Mouse (Mus musculus): ENCODE measurements around the gene Snx9. TPM values are rescaled to one million over a fixed set of nuclear protein-coding genes. Genes with fewer than 3 reads are reported as not detected.

Gene Snx9
- total and polyA plus RNA-seq, 3 experiments: 12.9 to 22.8 TPM; not detected in 1

DNA sequence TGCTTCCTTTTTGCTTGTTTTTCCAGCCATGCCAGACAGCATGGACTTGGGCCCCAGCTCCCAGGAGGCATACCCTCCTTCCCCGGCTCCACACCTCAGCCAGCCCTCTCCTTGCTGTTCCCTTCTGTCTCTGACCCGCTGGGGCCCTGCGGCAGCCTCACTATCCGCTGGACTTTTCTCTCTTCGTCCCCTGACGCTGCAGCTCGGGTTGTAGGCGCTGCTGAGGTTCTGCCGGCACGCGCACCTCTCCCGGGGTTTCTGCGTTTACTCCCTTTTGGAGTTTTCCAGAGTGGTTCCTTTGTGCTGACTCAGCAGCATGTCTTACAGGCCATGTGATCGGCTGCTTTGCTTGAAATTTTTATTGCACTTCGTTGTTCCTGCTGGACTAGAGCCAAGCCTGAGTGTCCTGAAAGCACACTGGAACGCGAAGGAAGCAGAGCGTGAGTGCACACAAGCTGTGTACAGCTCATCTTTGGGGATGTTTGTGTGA is 8.3 kb downstream of the Snx9 start:
- Histone ChIP-seq H3K27me3 (ENCODE audit: control insufficient read depth in 1 of 2, insufficient read depth in 2 of 2, low read length in 2 of 2) (no peaks in the 10 kb centered on the region), H3K4me3 (ENCODE audit: control insufficient read depth in 1 of 2, insufficient read depth in 1 of 2, low read depth in 2 of 2, low read length in 2 of 2) (no peak overlapping the region), H3K79me2 (ENCODE audit: control insufficient read depth, insufficient read depth, low read length, poor library complexity) (peaks cover 9% of the 10 kb centered on the region), H3K36me3 (ENCODE audit: control insufficient read depth in 1 of 2, insufficient read depth in 2 of 2, low read length in 2 of 2) (no peaks in the 10 kb centered on the region), H3K4me1 (ENCODE audit: control insufficient read depth in 1 of 2, insufficient read depth in 2 of 2, low read length in 2 of 2) (no peaks in the 10 kb centered on the region), H3K27ac (ENCODE audit: control insufficient read depth, low read depth, low read length) (no peak overlapping the region), H3K9ac (ENCODE audit: control insufficient read depth, low read depth, low read length, poor library complexity, severe bottlenecking) (no peak overlapping the region), H3K9me3 (replicated peaks; ENCODE audit: insufficient read depth, low read length) (no peaks in the 10 kb centered on the region)
- no peak for DNase-seq (ENCODE audit: low read depth, low spot score)
- TF ChIP-seq MAFK (IDR thresholded peaks at IDR 0.05; ENCODE audit: borderline replicate concordance, low read depth, low read length) (peak; percentile 82), NELFE (IDR thresholded peaks at IDR 0.05; ENCODE audit: low read depth, low read length) (no peak), RAD21 (IDR thresholded peaks at IDR 0.05; ENCODE audit: low read depth, low read length) (no peak), ZC3H11A (IDR thresholded peaks at IDR 0.05; ENCODE audit: low read depth, low read length) (no peak)

DNA sequence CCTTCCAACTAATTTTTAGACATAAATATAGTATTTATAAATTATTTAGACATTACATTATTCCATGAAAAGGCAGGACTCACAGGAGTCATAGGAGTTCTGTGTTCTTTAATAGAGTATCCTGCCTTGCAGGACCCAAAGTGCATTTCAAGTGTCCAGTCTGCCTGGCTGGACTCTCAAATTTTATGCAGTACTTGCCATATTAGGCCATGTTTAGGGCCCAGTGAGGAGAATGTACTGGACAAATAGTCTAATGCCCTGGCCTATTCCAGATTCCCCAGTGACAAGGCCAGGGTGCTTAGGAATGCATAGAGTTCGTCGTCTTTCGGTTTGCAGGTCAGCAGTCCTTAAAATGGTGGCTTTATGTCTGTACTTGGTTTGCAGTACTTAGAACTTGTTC is 8.9 kb downstream of the Snx9 start:
- Histone ChIP-seq H3K79me2 (ENCODE audit: control insufficient read depth, insufficient read depth, low read length, poor library complexity) (peaks cover 9% of the 10 kb centered on the region), H3K9ac (ENCODE audit: control insufficient read depth, low read depth, low read length, poor library complexity, severe bottlenecking) (no peak overlapping the region), H3K36me3 (ENCODE audit: control insufficient read depth in 1 of 2, insufficient read depth in 2 of 2, low read length in 2 of 2) (no peaks in the 10 kb centered on the region), H3K27me3 (ENCODE audit: control insufficient read depth in 1 of 2, insufficient read depth in 2 of 2, low read length in 2 of 2) (no peaks in the 10 kb centered on the region), H3K4me3 (ENCODE audit: control insufficient read depth in 1 of 2, insufficient read depth in 1 of 2, low read depth in 2 of 2, low read length in 2 of 2) (no peak overlapping the region), H3K4me1 (ENCODE audit: control insufficient read depth in 1 of 2, insufficient read depth in 2 of 2, low read length in 2 of 2) (no peaks in the 10 kb centered on the region), H3K9me3 (replicated peaks; ENCODE audit: insufficient read depth, low read length) (no peaks in the 10 kb centered on the region), H3K27ac (ENCODE audit: control insufficient read depth, low read depth, low read length) (no peak overlapping the region)
- DNase-seq (ENCODE audit: low read depth, low spot score): no peak
- TF ChIP-seq POLR2AphosphoS5 (IDR thresholded peaks at IDR 0.05; ENCODE audit: borderline replicate concordance, low read depth, low read length) (no peak), RCOR1 (IDR thresholded peaks at IDR 0.05; ENCODE audit: low read depth, low read length) (no peak), CTCF (IDR thresholded peaks at IDR 0.05 in 2 of 3, conservative IDR thresholded peaks at IDR 0.05 in 1 of 3; ENCODE audit: control insufficient read depth in 1 of 3, insufficient read depth in 1 of 3, low read depth in 2 of 3, low read length in 3 of 3, poor library complexity in 1 of 3, severe bottlenecking in 1 of 3) (no peak), POLR2AphosphoS2 (IDR thresholded peaks at IDR 0.05; ENCODE audit: low read length) (no peak), BHLHE40 (IDR thresholded peaks at IDR 0.05; ENCODE audit: borderline replicate concordance, low read depth, low read length) (no peak)

DNA sequence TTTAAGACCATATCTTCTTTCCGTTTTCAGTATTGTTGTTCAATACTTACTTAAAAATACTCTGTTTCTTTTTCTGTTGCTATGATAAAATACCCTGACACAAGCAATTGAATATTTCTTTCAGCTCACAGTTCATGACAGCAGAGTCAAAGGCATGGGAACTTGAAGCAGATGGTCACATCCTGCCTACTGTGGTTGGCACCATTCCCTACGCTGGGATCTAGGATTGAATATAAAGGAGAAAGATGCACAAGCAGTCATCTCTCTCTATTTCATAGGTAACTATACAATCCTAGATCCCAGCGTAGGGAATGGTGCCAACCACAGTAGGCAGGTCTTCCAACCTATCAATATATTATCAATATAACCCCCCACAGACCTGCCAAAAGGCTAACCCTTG is 9.3 kb downstream of the Snx9 start:
- no peak for DNase-seq (ENCODE audit: low read depth, low spot score)
- Histone ChIP-seq H3K79me2 (ENCODE audit: control insufficient read depth, insufficient read depth, low read length, poor library complexity) (peaks cover 8% of the 10 kb centered on the region), H3K4me3 (ENCODE audit: control insufficient read depth in 1 of 2, insufficient read depth in 1 of 2, low read depth in 2 of 2, low read length in 2 of 2) (no peak overlapping the region), H3K9me3 (replicated peaks; ENCODE audit: insufficient read depth, low read length) (no peaks in the 10 kb centered on the region), H3K27me3 (ENCODE audit: control insufficient read depth in 1 of 2, insufficient read depth in 2 of 2, low read length in 2 of 2) (no peaks in the 10 kb centered on the region), H3K36me3 (ENCODE audit: control insufficient read depth in 1 of 2, insufficient read depth in 2 of 2, low read length in 2 of 2) (no peaks in the 10 kb centered on the region), H3K27ac (ENCODE audit: control insufficient read depth, low read depth, low read length) (no peak overlapping the region), H3K9ac (ENCODE audit: control insufficient read depth, low read depth, low read length, poor library complexity, severe bottlenecking) (no peak overlapping the region), H3K4me1 (ENCODE audit: control insufficient read depth in 1 of 2, insufficient read depth in 2 of 2, low read length in 2 of 2) (no peaks in the 10 kb centered on the region)
- TF ChIP-seq USF1 (IDR thresholded peaks at IDR 0.05; ENCODE audit: low read depth, low read length): no peak
- no peak for TF ChIP-seq CHD1 (IDR thresholded peaks at IDR 0.05; ENCODE audit: low read depth, low read length)
- TF ChIP-seq ELF1 (IDR thresholded peaks at IDR 0.05; ENCODE audit: low read depth, low read length): no peak
- TF ChIP-seq CHD2 (IDR thresholded peaks at IDR 0.05; ENCODE audit: low read length): no peak
- TF ChIP-seq POLR2A (IDR thresholded peaks at IDR 0.05; ENCODE audit: control insufficient read depth in 1 of 2, insufficient read depth in 1 of 2, low read depth in 1 of 2, low read length in 2 of 2, poor library complexity in 1 of 2): no peak
- no peak for TF ChIP-seq NELFE (IDR thresholded peaks at IDR 0.05; ENCODE audit: low read depth, low read length)
- no peak for TF ChIP-seq MAZ (IDR thresholded peaks at IDR 0.05; ENCODE audit: low read depth, low read length)
- no peak for TF ChIP-seq UBTF (IDR thresholded peaks at IDR 0.05; ENCODE audit: borderline replicate concordance, insufficient read depth, low read depth, low read length)
- TF ChIP-seq NRF1 (IDR thresholded peaks at IDR 0.05; ENCODE audit: insufficient read depth, low read depth, low read length, poor library complexity, severe bottlenecking): no peak
- TF ChIP-seq POLR2AphosphoS2 (IDR thresholded peaks at IDR 0.05; ENCODE audit: low read length): no peak
- no peak for TF ChIP-seq ZKSCAN1 (IDR thresholded peaks at IDR 0.05; ENCODE audit: low read depth, low read length)
- TF ChIP-seq TAL1 (IDR thresholded peaks at IDR 0.05; ENCODE audit: low read length): no peak
- TF ChIP-seq MYB (IDR thresholded peaks at IDR 0.05; ENCODE audit: low read depth, low read length): no peak
- TF ChIP-seq TCF12 (IDR thresholded peaks at IDR 0.05; ENCODE audit: low read depth, low read length): no peak
- no peak for TF ChIP-seq ETS1 (IDR thresholded peaks at IDR 0.05; ENCODE audit: low read depth, low read length)
- no peak for TF ChIP-seq MAFK (IDR thresholded peaks at IDR 0.05; ENCODE audit: borderline replicate concordance, low read depth, low read length)
- TF ChIP-seq ZNF384 (IDR thresholded peaks at IDR 0.05; ENCODE audit: low read depth, low read length): no peak
